Mouse (Mus musculus): ENCODE measurements around the gene Tas2r105.

Tas2r105 gene

DNA sequence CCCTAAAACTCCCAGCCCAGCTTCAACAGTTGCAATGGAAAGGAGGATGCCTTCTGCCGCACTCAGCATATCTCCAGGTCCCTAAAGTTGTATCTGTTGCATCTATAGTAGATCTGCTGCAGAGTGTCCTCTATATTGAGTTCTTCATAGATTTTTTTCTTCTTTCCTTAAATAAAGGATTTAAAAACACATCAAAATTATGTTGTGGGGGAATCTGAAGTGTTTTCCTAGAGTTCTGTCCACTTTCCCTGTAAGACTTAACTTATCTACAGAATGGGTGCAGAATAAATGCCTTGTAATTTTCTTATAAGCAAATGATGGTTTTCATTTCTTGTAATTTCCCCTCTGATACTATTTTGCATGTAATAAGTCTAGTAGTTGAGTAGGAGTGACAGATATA is at the start of gene Tas2r105:
TSS of gene Tas2r105 (minus strand) at position 101 of the 400 bp plus-strand sequence.
- DNase-seq (ENCODE audit: low read depth, low spot score): no peak

- DNase-seq (ENCODE audit: low read depth, low spot score): peak; percentile 12
Measured at GRCm38 (mm10) chr6:131712803-131713202, 25.5 kb upstream of the Tas2r105 start.

DNA sequence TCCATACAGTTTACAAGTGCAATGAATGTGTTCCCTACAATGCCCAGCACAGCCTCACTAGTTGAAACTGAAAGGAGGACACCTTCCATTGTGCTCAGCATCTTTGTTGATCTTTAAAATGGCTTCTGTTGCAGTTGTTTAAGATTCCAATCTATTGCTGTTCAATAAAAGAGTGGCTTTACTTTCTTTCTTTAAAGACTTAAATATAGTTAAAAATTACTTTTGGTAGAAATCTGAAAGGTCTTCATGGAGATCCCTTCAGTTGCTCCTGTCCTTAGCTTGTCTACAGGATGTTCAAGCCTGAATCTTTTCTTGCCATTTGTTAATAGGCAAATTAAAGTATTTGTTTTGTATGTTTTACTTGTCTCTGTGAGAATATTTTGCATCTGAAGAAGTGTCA is 2.7 kb upstream of the Tas2r105 start, which contains the start of gene Tas2r114:
TSS of gene Tas2r114 (minus strand) at position 101 of the 400 bp plus-strand sequence.
- DNase-seq (ENCODE audit: low read depth, low spot score): no peak

DNA sequence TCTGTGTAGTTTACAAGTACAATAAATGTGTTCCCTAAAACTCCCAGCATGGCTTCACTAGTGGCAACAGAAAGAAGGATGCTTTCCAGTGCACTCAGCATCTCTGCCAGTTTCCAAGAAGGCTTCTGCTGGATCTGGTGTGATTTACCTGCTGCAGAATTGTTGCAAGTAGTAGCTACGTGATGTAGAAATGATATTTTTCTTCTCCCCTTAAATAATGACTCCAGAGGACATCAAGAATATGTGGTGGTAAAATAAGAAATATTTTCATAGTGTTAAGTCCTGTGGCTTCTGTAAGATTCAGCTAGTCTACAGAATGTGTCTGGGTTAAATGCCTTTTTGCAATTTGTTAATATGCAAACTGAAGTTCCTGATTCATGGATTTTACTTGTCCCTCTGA is 1.7 kb downstream of the Tas2r105 start, which contains the start of gene Tas2r104:
TSS of gene Tas2r104 (minus strand) at position 101 of the 400 bp plus-strand sequence.
- no peak for DNase-seq (ENCODE audit: low read depth, low spot score)

DNA sequence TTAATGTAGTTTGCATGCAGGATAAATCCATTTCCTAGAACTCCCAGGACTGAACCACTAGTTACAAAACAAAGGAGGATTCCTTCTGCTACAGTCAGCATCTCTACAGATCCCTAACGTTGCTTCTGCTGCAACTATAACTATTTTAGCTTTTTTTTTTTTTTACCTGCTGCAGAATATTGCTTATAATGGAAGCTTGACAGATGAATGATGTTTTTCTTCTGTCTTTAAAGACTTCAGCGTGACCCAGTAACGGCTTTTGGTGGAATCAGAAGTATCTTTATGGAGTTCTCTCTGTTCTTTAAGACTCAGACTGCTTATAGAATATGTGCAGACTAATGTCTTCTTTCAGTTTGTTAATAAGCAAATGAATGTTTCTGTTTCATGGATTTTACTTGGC is 8.5 kb downstream of the Tas2r105 start, which contains the start of gene Tas2r106:
TSS of gene Tas2r106 (minus strand) at position 101 of the 400 bp plus-strand sequence.
- DNase-seq (ENCODE audit: low read depth, low spot score): no peak

DNA sequence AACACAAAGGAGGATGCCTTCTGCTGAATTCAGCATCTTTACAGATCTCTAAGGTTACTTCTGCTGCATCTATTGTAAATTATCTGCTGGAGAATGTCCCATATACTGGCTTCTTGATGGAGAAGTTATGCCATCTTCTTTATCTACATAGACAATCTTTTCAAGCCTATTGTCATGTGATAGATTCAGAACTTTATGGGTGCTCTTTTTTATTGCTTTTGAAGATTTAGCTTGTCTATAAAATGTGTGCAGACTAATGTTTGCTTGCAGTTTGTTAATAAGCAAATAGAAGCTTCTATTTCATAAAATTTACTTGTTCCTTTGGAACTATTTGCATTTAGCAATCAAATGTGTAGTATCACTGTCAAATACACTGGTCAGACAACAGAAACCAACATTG is 27.2 kb downstream of the Tas2r105 start, which contains the start of gene Tas2r107:
TSS of gene Tas2r107 (minus strand) at position 101 of the 400 bp plus-strand sequence.
- no peak for DNase-seq (ENCODE audit: low read depth, low spot score)

Measured in brain, adult 2 months (tissue).